Mouse (Mus musculus): ENCODE results near the gene Gm42906. TPM values are rescaled to one million over a fixed set of nuclear protein-coding genes. Genes with fewer than 3 reads are reported as not detected.

Gene Gm42906
- polyA plus RNA-seq, 1 experiment = not detected

GRCm38 (mm10) chr5:151299576-151299975 lies 128.4 kb downstream of the Gm42906 start:
- Histone ChIP-seq H3K36me3 (ENCODE audit: control insufficient read depth, insufficient read depth, low read length) (no peaks in the 10 kb centered on the region), H3K27me3 (replicated peaks; ENCODE audit: control insufficient read depth, insufficient read depth, low read length) (no peaks in the 10 kb centered on the region), H3K4me3 (ENCODE audit: insufficient read depth, low read depth, low read length) (no peak overlapping the region), H3K27ac (ENCODE audit: insufficient read depth, low read depth, low read length) (no peak overlapping the region), H3K4me1 (ENCODE audit: control insufficient read depth, insufficient read depth, low read length) (no peaks in the 10 kb centered on the region)
- TF ChIP-seq CTCF (conservative IDR thresholded peaks at IDR 0.05; ENCODE audit: insufficient read depth, insufficient read length, low read depth, low read length) = no peak
- TF ChIP-seq POLR2A (IDR thresholded peaks at IDR 0.05; ENCODE audit: low read depth, low read length) = no peak
- peak; percentile 65 for DNase-seq
- 68% methylated on average over 7 of the region's 7 CpGs for WGBS

GRCm38 (mm10) chr5:151298371-151298770 lies 129.6 kb downstream of the Gm42906 start:
- no peak for TF ChIP-seq POLR2A (IDR thresholded peaks at IDR 0.05; ENCODE audit: low read depth, low read length)
- no peak for TF ChIP-seq CTCF (conservative IDR thresholded peaks at IDR 0.05; ENCODE audit: insufficient read depth, insufficient read length, low read depth, low read length)
- 81% methylated on average over 4 of the region's 4 CpGs for WGBS

GRCm38 (mm10) chr5:151296244-151296643 lies 131.7 kb downstream of the Gm42906 start:
- TF ChIP-seq POLR2A (IDR thresholded peaks at IDR 0.05; ENCODE audit: low read depth, low read length) (no peak), CTCF (conservative IDR thresholded peaks at IDR 0.05; ENCODE audit: insufficient read depth, insufficient read length, low read depth, low read length) (no peak; the same call in 1 of the 2 replicates)
- Histone ChIP-seq H3K27ac (ENCODE audit: insufficient read depth, low read depth, low read length) (no peak overlapping the region), H3K4me3 (ENCODE audit: insufficient read depth, low read depth, low read length) (no peak overlapping the region), H3K36me3 (ENCODE audit: control insufficient read depth, insufficient read depth, low read length) (no peaks in the 10 kb centered on the region), H3K4me1 (ENCODE audit: control insufficient read depth, insufficient read depth, low read length) (no peaks in the 10 kb centered on the region), H3K27me3 (replicated peaks; ENCODE audit: control insufficient read depth, insufficient read depth, low read length) (no peaks in the 10 kb centered on the region)
- no peak for DNase-seq
- WGBS = 80% methylated on average over 4 of the region's 4 CpGs

More at GRCm38 (mm10) chr5:151298371-151298770, 129.6 kb downstream of the Gm42906 start:
- Histone ChIP-seq H3K4me3 (ENCODE audit: insufficient read depth, low read depth, low read length) (no peak overlapping the region), H3K4me1 (ENCODE audit: control insufficient read depth, insufficient read depth, low read length) (no peaks in the 10 kb centered on the region), H3K27me3 (replicated peaks; ENCODE audit: control insufficient read depth, insufficient read depth, low read length) (no peaks in the 10 kb centered on the region), H3K27ac (ENCODE audit: insufficient read depth, low read depth, low read length) (no peak overlapping the region), H3K36me3 (ENCODE audit: control insufficient read depth, insufficient read depth, low read length) (no peaks in the 10 kb centered on the region)
- no peak for DNase-seq

GRCm38 (mm10) chr5:151293591-151293990 lies 134.4 kb downstream of the Gm42906 start:
- DNase-seq = no peak
- no peak for TF ChIP-seq POLR2A (IDR thresholded peaks at IDR 0.05; ENCODE audit: low read depth, low read length)
- TF ChIP-seq CTCF (conservative IDR thresholded peaks at IDR 0.05; ENCODE audit: insufficient read depth, insufficient read length, low read depth, low read length) = no peak
- 84% methylated on average over 4 of the region's 4 CpGs for WGBS

GRCm38 (mm10) chr5:151292310-151292709 lies 135.7 kb downstream of the Gm42906 start:
- peak; percentile 18 for DNase-seq
- H3K36me3 ChIP-seq (ENCODE audit: control insufficient read depth, insufficient read depth, low read length) = no peaks in the 10 kb centered on the region
- TF ChIP-seq POLR2A (IDR thresholded peaks at IDR 0.05; ENCODE audit: low read depth, low read length) = no peak
- TF ChIP-seq CTCF (conservative IDR thresholded peaks at IDR 0.05; ENCODE audit: insufficient read depth, insufficient read length, low read depth, low read length) = peak; percentile 58
- no peak overlapping the region for H3K4me3 ChIP-seq (ENCODE audit: insufficient read depth, low read depth, low read length)
- H3K27ac ChIP-seq (ENCODE audit: insufficient read depth, low read depth, low read length) = no peak overlapping the region
- no peaks in the 10 kb centered on the region for H3K4me1 ChIP-seq (ENCODE audit: control insufficient read depth, insufficient read depth, low read length)
- H3K27me3 ChIP-seq (replicated peaks; ENCODE audit: control insufficient read depth, insufficient read depth, low read length) = no peaks in the 10 kb centered on the region
- 15% methylated on average over 1 of the region's 1 CpGs for WGBS

More at GRCm38 (mm10) chr5:151293591-151293990, 134.4 kb downstream of the Gm42906 start:
- H3K4me1 ChIP-seq (ENCODE audit: control insufficient read depth, insufficient read depth, low read length) = no peaks in the 10 kb centered on the region
- no peak overlapping the region for H3K27ac ChIP-seq (ENCODE audit: insufficient read depth, low read depth, low read length)
- H3K36me3 ChIP-seq (ENCODE audit: control insufficient read depth, insufficient read depth, low read length) = no peaks in the 10 kb centered on the region
- H3K4me3 ChIP-seq (ENCODE audit: insufficient read depth, low read depth, low read length) = no peak overlapping the region
- H3K27me3 ChIP-seq (replicated peaks; ENCODE audit: control insufficient read depth, insufficient read depth, low read length) = no peaks in the 10 kb centered on the region

- DNase-seq = no peak
- whole genome bisulfite sequencing = 85% methylated on average over 1 of the region's 1 CpGs
- Histone ChIP-seq H3K4me1 (ENCODE audit: control insufficient read depth, insufficient read depth, low read length) (no peaks in the 10 kb centered on the region), H3K27me3 (replicated peaks; ENCODE audit: control insufficient read depth, insufficient read depth, low read length) (no peaks in the 10 kb centered on the region), H3K36me3 (ENCODE audit: control insufficient read depth, insufficient read depth, low read length) (no peaks in the 10 kb centered on the region), H3K27ac (ENCODE audit: insufficient read depth, low read depth, low read length) (no peak overlapping the region), H3K4me3 (ENCODE audit: insufficient read depth, low read depth, low read length) (no peak overlapping the region)
- TF ChIP-seq POLR2A (IDR thresholded peaks at IDR 0.05; ENCODE audit: low read depth, low read length) = no peak
- no peak for TF ChIP-seq CTCF (conservative IDR thresholded peaks at IDR 0.05; ENCODE audit: insufficient read depth, insufficient read length, low read depth, low read length)
Observed at GRCm38 (mm10) chr5:151286331-151286730, 141.6 kb downstream of the Gm42906 start.

GRCm38 (mm10) chr5:151279531-151279930 lies 148.4 kb downstream of the Gm42906 start:
- no peak for DNase-seq
- Histone ChIP-seq H3K27ac (ENCODE audit: insufficient read depth, low read depth, low read length) (no peak overlapping the region), H3K27me3 (replicated peaks; ENCODE audit: control insufficient read depth, insufficient read depth, low read length) (no peaks in the 10 kb centered on the region), H3K4me1 (ENCODE audit: control insufficient read depth, insufficient read depth, low read length) (no peaks in the 10 kb centered on the region), H3K4me3 (ENCODE audit: insufficient read depth, low read depth, low read length) (no peak overlapping the region), H3K36me3 (ENCODE audit: control insufficient read depth, insufficient read depth, low read length) (no peaks in the 10 kb centered on the region)
- WGBS = 82% methylated on average over 7 of the region's 7 CpGs
- TF ChIP-seq CTCF (conservative IDR thresholded peaks at IDR 0.05; ENCODE audit: insufficient read depth, insufficient read length, low read depth, low read length) (no peak), POLR2A (IDR thresholded peaks at IDR 0.05; ENCODE audit: low read depth, low read length) (no peak)
